Comparison of ENCODE assay signal across 8 mouse cellular contexts in genomic region chr19:8871267-8872186, GRCm38 (mm10). TPM values are rescaled to one million over a fixed set of nuclear protein-coding genes. Genes with fewer than 3 reads are reported as not detected.
A peak's percentile ranks its signal among the peaks of the same experiment; 100 is the strongest.
DNase-seq lines count a peak whose midpoint lies in the region; ATAC-seq lines count a peak whose summit lies in the region.

Ubxn1 (plus strand) TSS chr19:8871496.

- peak; percentile 99 for DNase-seq in ES-CJ7 (ENCODE audit: low read depth, low spot score)
- peak; percentile 95 for DNase-seq in cerebellum, adult 11 months
- DNase-seq in forebrain, embryonic 14.5 days (ENCODE audit: low spot score), result peak; percentile 97
- peak; percentile 93 to 96 for DNase-seq in heart, postnatal 14 days
- DNase-seq in layer of hippocampus, adult 11-12 months (ENCODE audit: low spot score), result peak; percentile 97
- peak; percentile 99 for DNase-seq in lung, adult 18-20 months
- peak; percentile 97 for DNase-seq in testis, postnatal 14 days (ENCODE audit: low spot score)

- peak within 1 kb of the TSS; percentile 96 for H3K4me3 ChIP-seq in forebrain, embryonic 14.5 days (ENCODE audit: low read depth, low read length)
- peak within 1 kb of the TSS; percentile 86 for H3K4me3 ChIP-seq in neural tube, embryonic 15.5 days (replicated peaks)

- no peaks in the 10 kb centered on the region for H3K9me3 ChIP-seq in forebrain, embryonic 14.5 days (replicated peaks; ENCODE audit: control insufficient read depth, low read length)
- H3K9me3 ChIP-seq in neural tube, embryonic 15.5 days (replicated peaks), result no peaks in the 10 kb centered on the region

- 2% methylated on average over 59 of the region's 59 CpGs for WGBS in forebrain, embryonic 14.5 days
- under 1% methylated on average over 59 of the region's 59 CpGs for WGBS in neural tube, embryonic 15.5 days

- intact Hi-C loops in heart, postnatal 14 days (cut with DNase I), result no loop called here

- peak within 1 kb of the TSS; percentile 48; the same call in 1 of the 2 replicates for H3K27ac ChIP-seq in forebrain, embryonic 14.5 days (ENCODE audit: low read depth, low read length)
- peak within 1 kb of the TSS; percentile 84 for H3K27ac ChIP-seq in neural tube, embryonic 15.5 days (replicated peaks)

- peak; percentile 98 for ATAC-seq in forebrain, embryonic 14.5 days
- ATAC-seq in neural tube, embryonic 15.5 days (ENCODE audit: low FRiP score), result peak; percentile 97

- H3K27me3 ChIP-seq in forebrain, embryonic 14.5 days (replicated peaks; ENCODE audit: control insufficient read depth, insufficient read depth, low read length), result no peaks in the 10 kb centered on the region
- H3K27me3 ChIP-seq in neural tube, embryonic 15.5 days (replicated peaks), result no peaks in the 10 kb centered on the region

- H3K4me1 ChIP-seq in forebrain, embryonic 14.5 days (ENCODE audit: control insufficient read depth, insufficient read depth, low read length), result peaks cover 7% of the 10 kb centered on the region
- peaks cover 20% of the 10 kb centered on the region for H3K4me1 ChIP-seq in neural tube, embryonic 15.5 days

- peaks cover 31% of the 10 kb centered on the region for H3K36me3 ChIP-seq in forebrain, embryonic 14.5 days (ENCODE audit: control insufficient read depth, insufficient read depth, low read length)
- peaks cover 33% of the 10 kb centered on the region for H3K36me3 ChIP-seq in neural tube, embryonic 15.5 days

- peak within 1 kb of the TSS; percentile 95 for H3K4me2 ChIP-seq in forebrain, embryonic 14.5 days (ENCODE audit: low read length)
- H3K4me2 ChIP-seq in neural tube, embryonic 15.5 days, result peak within 1 kb of the TSS; percentile 96

- H3K9ac ChIP-seq in forebrain, embryonic 14.5 days (ENCODE audit: low read length), result peak within 1 kb of the TSS; percentile 95
- H3K9ac ChIP-seq in neural tube, embryonic 15.5 days (replicated peaks), result peak within 1 kb of the TSS; percentile 98

RNA-seq across cellular contexts. Expression of gene Ubxn1, which starts in this region (rescaled TPM):
- 173 and 184 TPM in 2 replicates for polyA plus RNA-seq in forebrain, embryonic 14.5 days (2014; fragmentation: Nextera tagmentation; extraction: Ambion mirVana)
- 100 to 1,000 TPM; 109 to 116 TPM for total RNA-seq in heart, postnatal 14 days (2021)
- 138 and 156 TPM in 2 replicates for polyA plus RNA-seq in neural tube, embryonic 15.5 days (2015; fragmentation: Nextera tagmentation; extraction: Ambion mirVana)

Comparison
In these comparisons a context has a peak if more than half of its experiments do, and no peak if none do; other contexts are left out.
1. Peak in every context shown above with its lines: DNase-seq, ATAC-seq, H3K4me3 ChIP-seq and H3K27ac ChIP-seq.